Mouse (Mus musculus) layer of hippocampus, adult 11-12 months (tissue): Measurements from ENCODE around the gene Rasgef1a.

Source experiments
- DNase-seq: peaks from one replicate; pipeline ENCODE4 v3.0.0; 2022; ENCODE audit warnings: low spot score

The Rasgef1a gene

DNA sequence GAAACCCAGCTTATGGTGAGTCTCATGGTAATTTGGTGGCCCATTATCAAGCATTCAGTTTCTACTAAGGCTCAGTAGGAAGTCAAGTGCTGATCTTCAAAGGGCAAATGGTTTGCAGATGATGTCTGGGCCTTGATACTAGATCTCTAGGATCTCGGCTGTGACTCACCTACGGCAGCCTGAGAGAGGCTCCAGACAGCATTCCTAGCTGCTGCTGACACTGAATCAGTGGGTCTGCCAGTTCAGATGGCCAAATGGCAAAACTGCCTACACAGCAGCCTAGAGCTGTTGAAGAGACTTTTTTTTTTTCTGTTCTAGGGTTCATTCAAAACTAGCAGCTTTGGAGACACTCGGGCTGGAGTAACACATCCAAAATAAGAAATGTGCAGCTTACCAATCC, 15.8 kb downstream of the Rasgef1a start:
- no peak for DNase-seq

DNA sequence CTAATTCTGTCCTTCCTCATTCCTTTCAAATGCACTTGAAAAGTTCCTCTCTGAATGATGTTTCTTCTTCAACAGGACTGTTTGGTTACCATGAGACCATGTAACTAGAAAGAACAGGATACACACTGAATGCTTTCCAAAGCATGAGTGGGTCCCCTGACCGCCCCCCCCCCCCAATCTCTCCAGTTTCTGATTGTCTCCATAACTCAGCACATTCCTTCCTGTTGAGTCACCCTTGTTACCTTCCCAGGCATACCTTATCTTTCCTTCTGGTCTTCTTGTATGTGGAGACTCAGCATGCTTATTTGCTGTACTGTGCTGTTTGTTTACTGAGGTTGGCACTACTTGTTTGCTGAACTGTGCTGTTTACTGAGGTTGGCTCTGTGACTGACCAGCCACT, 20.2 kb downstream of the Rasgef1a start:
- DNase-seq: no peak

- no peak for DNase-seq
Measured at GRCm38 (mm10) chr6:118035639-118036038, 24.4 kb downstream of the Rasgef1a start.

GRCm38 (mm10) chr6:118036118-118036805, 25.0 kb downstream of the Rasgef1a start:
- DNase-seq: no peak

DNA sequence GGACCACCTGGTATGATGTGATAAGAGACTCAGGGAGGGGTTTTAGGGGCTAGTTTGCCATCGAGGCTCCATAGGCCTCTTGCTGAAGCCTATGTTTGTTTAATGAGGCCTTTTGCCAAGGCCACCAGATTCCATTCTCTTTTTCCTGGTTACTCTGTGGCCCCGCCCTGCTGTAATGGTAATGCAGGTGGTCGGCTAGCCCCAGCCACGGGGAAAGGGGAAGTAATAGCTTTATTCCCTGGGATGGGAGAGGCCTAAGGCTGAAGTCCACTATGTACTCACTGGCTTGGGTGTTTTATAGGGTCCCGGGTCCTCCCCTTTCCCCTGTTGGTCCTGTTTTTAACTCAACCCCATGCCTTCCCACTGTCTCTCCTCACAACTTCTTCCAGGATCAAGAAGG, 25.6 kb downstream of the Rasgef1a start:
- DNase-seq: no peak

GRCm38 (mm10) chr6:118045180-118045579, 33.9 kb downstream of the Rasgef1a start:
- DNase-seq: no peak

DNA sequence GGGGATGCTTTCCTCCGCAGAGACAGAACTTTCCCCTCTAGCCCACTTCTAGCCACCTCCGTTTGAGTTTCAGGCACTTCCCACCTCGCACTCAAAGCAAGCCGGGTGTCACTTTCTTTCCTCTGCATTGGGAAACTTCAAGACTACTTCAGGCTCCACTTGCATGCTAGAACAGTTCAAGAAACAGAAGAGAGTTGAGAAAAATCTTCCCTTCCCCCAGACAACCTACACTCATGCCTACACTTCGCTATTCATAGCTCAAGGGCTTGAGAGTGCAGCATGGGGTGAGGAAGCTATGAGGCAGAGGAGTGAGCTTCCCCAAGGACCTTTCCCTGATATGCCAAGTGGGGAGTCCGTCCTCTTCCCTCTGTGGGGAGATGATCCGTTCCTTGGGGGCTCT, 34.7 kb downstream of the Rasgef1a start:
- DNase-seq: no peak

- DNase-seq: no peak
Measured at GRCm38 (mm10) chr6:118046511-118046910, 35.3 kb downstream of the Rasgef1a start.

- no peak for DNase-seq
Measured at GRCm38 (mm10) chr6:118046924-118047323, 35.7 kb downstream of the Rasgef1a start.

GRCm38 (mm10) chr6:118047811-118048505, 36.7 kb downstream of the Rasgef1a start:
- DNase-seq: no peak

- no peak for DNase-seq
Measured at GRCm38 (mm10) chr6:118049776-118050175, 38.5 kb downstream of the Rasgef1a start.

DNA sequence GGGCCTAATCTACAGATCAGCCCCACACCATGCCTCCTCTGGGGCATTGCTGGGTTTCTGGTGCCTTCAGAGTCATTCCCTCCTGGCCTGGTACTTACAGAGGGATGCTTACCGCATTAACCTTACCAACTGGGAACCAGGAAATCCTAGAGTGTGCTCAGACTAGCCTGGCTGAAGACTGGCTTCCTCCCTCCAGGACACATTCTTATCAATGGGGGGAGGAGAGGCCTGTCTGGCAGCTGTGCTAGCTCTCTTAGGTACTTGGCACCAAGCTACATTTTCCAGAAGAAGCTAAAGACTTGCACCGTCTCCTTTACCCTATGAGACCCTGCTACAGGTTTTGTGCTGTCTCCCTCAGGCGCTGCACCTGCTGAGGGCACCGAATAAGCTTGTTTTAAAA, 40.2 kb downstream of the Rasgef1a start:
- DNase-seq: no peak

- DNase-seq: peak; percentile 52
Measured at GRCm38 (mm10) chr6:118055209-118055608, 44.0 kb downstream of the Rasgef1a start.

DNA sequence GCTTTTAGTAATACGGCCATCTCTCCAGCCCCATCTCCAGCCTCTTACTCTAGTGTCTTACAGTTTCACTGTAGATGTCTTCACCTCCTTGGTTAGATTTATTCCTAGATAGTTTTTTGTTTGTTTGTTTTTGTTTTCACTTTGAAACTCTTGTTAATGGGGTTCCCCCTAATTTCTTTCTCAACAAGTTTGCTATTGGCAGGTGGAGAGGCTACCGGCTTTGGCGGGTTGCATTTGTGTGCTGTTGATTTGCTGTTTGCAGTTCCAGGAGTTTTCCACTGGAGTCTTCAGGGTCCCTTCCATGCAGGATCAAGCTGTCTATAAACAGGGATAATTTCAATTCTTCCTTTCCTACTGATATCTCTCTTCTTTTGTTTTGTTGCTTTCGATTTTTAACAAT, 50.0 kb downstream of the Rasgef1a start:
- no peak for DNase-seq

DNA sequence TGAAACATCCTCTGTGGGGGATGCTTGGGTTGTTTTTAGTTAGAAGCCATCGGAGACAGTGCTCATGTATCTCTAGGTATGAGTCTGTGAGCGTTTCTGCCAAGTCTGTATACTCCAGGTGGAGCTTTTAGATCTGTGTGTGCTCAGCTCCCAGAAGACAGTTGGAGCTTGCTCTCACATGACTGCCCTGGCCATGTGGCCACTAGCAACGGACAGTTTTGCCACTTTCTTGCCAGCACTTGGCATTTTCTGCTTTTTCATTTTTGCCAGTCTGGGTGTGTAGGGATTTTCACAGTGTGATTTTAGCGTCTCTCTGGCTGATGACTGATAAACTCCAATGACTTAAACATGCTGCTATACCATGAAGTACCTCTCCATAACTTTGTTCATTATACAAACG, 52.0 kb downstream of the Rasgef1a start:
- no peak for DNase-seq

GRCm38 (mm10) chr6:118064968-118065530, 53.8 kb downstream of the Rasgef1a start:
- peak; percentile 63 for DNase-seq

GRCm38 (mm10) chr6:118065837-118066198, 54.6 kb downstream of the Rasgef1a start:
- no peak for DNase-seq

DNA sequence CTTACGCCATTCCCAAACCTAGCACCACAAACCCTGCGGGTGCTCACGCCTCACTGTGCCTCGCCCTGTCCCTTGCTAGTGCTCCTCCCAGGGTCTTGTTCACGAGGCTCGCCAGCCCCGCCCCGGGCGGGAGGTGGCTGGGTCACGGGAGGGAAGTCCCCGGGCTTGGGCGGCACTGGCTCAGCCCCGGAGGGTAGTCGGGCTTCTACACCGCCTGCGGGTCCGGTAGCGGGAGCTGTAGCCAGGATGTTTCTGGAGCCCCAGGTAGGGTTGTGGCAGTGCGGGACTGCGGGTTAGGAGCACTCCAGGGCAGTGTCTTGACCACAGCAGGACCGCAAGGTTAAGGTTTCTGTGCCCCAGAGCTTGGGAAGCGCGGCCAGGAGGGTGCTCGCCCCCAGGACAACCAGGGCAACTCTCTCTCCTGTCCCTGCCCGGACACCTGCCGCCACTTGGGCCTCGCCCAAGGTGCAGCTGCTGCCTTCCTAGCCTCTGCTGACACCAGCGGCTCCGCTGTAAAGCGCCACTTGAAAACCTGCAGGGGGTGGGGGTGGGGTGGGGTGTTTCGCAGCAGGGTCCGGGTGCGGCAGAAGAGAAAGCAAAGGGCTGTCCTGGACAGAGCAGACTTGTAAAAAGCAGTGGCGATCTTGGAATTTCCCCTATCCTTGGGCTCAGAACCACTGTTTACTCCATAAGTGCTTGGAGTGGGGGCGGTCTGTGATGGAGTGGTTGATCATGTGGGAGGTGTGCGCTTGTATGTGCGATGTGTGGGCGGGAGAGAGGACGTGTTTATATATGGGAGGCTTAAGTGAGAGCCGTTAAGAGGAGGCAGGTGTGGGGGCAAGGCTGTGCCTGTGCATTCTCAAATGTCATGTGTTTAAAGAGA, 55.2 kb downstream of the Rasgef1a start:
- DNase-seq: peak; percentile 52

DNA sequence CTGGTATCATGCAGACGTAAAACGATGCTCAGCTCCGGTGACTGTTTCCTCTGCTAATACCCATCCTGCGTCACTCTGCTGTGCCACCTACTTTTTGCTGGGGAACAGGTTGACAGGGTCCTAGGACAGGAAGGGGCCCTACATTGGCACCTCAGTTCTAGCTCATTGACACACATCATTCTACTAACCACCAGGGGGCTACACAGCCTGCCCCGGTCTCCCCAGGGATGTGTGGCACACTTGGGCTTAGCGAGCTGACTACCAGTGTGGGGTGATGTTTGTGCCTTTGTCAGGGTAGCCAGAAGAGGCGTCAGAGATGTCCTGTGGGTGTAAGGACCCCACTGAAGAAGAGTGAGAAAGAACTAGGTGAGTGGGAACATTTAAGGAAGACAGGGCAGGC, 56.5 kb downstream of the Rasgef1a start:
- no peak for DNase-seq

DNA sequence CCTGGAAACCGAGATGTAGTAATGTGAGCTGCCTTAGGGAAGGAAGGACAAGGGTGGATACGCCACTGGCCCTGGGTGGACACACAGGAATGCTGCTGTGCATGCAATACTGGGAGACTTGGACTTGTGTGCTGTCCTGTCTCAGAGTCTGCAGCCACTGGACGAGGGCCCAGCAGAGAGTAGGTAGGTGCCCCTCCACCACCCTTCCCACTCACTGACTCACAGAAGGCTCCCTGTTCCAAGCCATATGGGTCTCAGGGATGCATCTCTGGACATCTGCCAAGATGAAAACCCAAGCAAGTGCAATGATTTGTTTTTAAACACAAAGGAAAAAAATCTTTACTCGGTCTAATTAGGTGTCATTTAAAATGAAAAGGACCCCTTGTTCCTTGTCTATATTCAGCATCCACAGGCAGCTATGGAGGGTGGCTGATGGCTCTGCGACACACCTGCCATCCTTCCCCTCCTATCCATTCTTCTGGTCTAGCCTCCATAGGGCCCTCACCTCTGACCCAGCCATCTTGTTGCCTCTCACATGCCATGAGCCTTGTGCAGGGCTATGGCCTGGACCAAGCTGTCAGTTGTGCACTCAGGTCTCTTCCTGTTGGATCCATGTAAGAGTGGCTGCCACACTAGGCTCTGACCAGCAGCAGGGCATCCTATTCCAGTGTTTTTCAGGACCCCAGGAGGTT, 59.2 kb downstream of the Rasgef1a start:
- DNase-seq: peak; percentile 73

DNA sequence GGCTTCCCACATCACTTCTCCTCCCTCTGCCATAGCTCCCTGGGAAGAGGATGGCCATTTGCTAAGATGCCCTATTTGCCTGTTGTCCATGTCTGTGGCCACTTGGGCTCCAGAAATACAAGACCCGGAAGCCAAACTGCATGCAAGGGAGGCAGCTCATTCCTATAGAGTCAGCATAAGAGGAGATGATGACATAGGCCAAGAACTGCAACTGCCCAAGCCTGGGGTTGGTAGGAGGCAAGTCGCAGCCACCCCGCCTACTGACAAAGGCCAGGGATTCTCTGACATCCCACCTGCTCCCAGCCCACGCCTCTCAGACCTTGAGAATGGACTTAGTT, 59.7 kb downstream of the Rasgef1a start:
- no peak for DNase-seq

- DNase-seq: no peak
Measured at GRCm38 (mm10) chr6:118071416-118071815, 60.2 kb downstream of the Rasgef1a start.
